Mouse (Mus musculus) gastrocnemius, postnatal 10 days (tissue): ENCODE measurements around the gene Ccin. TPM values are rescaled to one million over a fixed set of nuclear protein-coding genes. Genes with fewer than 3 reads are reported as not detected.

Source experiments
- DNase-seq: peaks from one replicate; pipeline ENCODE4 v3.0.0; 2021; ENCODE audit warnings: mixed read lengths
- long read RNA-seq, 2 experiments: library from polyadenylated mRNA; stranded (forward); transcript quantifications; one replicate each; pipeline ENCODE4 v2.0.0; 2021
- total RNA-seq, 2 experiments: library from RNA; stranded (reverse); gene quantifications; 2 replicates each; pipeline ENCODE4 v1.2.3; 2021

Gene Ccin
- total RNA-seq = under 1 TPM in 1 of 2 experiments, not detected in 1; 0.14 TPM
- long read RNA-seq, experiment 1 = 0 reads
- long read RNA-seq, experiment 2 = 0 reads

GRCm38 (mm10) chr4:43983181-43983580 is at the start of gene Ccin:
Ccin (plus strand) TSS chr4:43983483.
- DNase-seq = no peak

- DNase-seq = no peak
Measured at GRCm38 (mm10) chr4:43936186-43936585, 47.1 kb upstream of the Ccin start.

GRCm38 (mm10) chr4:43936749-43937674 is 46.3 kb upstream of the Ccin start:
- no peak for DNase-seq

GRCm38 (mm10) chr4:43941315-43941714 is 42.0 kb upstream of the Ccin start:
- no peak for DNase-seq

- no peak for DNase-seq
Measured at GRCm38 (mm10) chr4:43942421-43942820, 40.9 kb upstream of the Ccin start.

GRCm38 (mm10) chr4:43947571-43947970 is 35.7 kb upstream of the Ccin start:
- no peak for DNase-seq

GRCm38 (mm10) chr4:43957292-43957845 is 25.9 kb upstream of the Ccin start, which contains the start of gene Glipr2:
Glipr2 (plus strand) TSS chr4:43957401.
- DNase-seq = peak; percentile 92

- peak; percentile 74 for DNase-seq
Measured at GRCm38 (mm10) chr4:43957846-43958461, 25.3 kb upstream of the Ccin start.

GRCm38 (mm10) chr4:43959523-43960179 is 23.6 kb upstream of the Ccin start:
- DNase-seq = no peak

- DNase-seq = no peak
Measured at GRCm38 (mm10) chr4:43960207-43960606, 23.1 kb upstream of the Ccin start.

GRCm38 (mm10) chr4:43964326-43964833 is 18.9 kb upstream of the Ccin start:
- DNase-seq = no peak

- DNase-seq = no peak
Measured at GRCm38 (mm10) chr4:43964951-43965684, 18.2 kb upstream of the Ccin start.

GRCm38 (mm10) chr4:43965856-43966535 is 17.3 kb upstream of the Ccin start:
- no peak for DNase-seq

- DNase-seq = peak; percentile 83
Measured at GRCm38 (mm10) chr4:43968650-43969049, 14.6 kb upstream of the Ccin start.

GRCm38 (mm10) chr4:43969373-43969772 is 13.9 kb upstream of the Ccin start:
- no peak for DNase-seq

- no peak for DNase-seq
Measured at GRCm38 (mm10) chr4:43970393-43971330, 12.6 kb upstream of the Ccin start.

GRCm38 (mm10) chr4:43971541-43972136 is 11.6 kb upstream of the Ccin start:
- no peak for DNase-seq

GRCm38 (mm10) chr4:43972137-43972591 is 11.1 kb upstream of the Ccin start:
- no peak for DNase-seq

GRCm38 (mm10) chr4:43973526-43973981 is 9.7 kb upstream of the Ccin start:
- peak; percentile 49 for DNase-seq
